Mouse (Mus musculus): ENCODE data around the gene Srcap. TPM values are rescaled to one million over a fixed set of nuclear protein-coding genes. Genes with fewer than 3 reads are reported as not detected.
A peak's percentile ranks its signal among the peaks of the same experiment; 100 is the strongest.
"Not testable (repeated sequence)": the region's sequence is repeated elsewhere in the genome, so short reads cannot be mapped to it uniquely, and the experiment has no call there.

The Srcap gene
- polyA plus RNA-seq, 1 experiment from 2014 or later: 37.9 TPM

GRCm38 (mm10) chr7:127485416-127485815 is 26.4 kb upstream of the Srcap start:
- no peak for ATAC-seq
- 71% methylated on average over 5 of the region's 5 CpGs for WGBS
- H3K27ac ChIP-seq (ENCODE audit: low read depth, low read length): no peak overlapping the region
- H3K27me3 ChIP-seq (replicated peaks; ENCODE audit: control insufficient read depth, insufficient read depth, low read length): no peaks in the 10 kb centered on the region
- H3K36me3 ChIP-seq (ENCODE audit: control insufficient read depth, insufficient read depth, low read length): peaks cover 56% of the 10 kb centered on the region
- H3K9me3 ChIP-seq (ENCODE audit: control insufficient read depth, low read length): no peaks in the 10 kb centered on the region
- H3K4me1 ChIP-seq (ENCODE audit: control insufficient read depth, insufficient read depth, low read depth, low read length): peaks cover 6% of the 10 kb centered on the region
- H3K9ac ChIP-seq (ENCODE audit: low read depth, low read length): no peak overlapping the region
- H3K4me3 ChIP-seq (ENCODE audit: low read length): no peak overlapping the region
- H3K4me2 ChIP-seq (ENCODE audit: low read length): no peak overlapping the region

- H3K9ac ChIP-seq (ENCODE audit: low read depth, low read length); H3K27me3 ChIP-seq (replicated peaks; ENCODE audit: control insufficient read depth, insufficient read depth, low read length); H3K4me3 ChIP-seq (ENCODE audit: low read length); H3K9me3 ChIP-seq (ENCODE audit: control insufficient read depth, low read length); ATAC-seq; H3K4me2 ChIP-seq (ENCODE audit: low read length); H3K4me1 ChIP-seq (ENCODE audit: control insufficient read depth, insufficient read depth, low read depth, low read length); H3K27ac ChIP-seq (ENCODE audit: low read depth, low read length): not testable (repeated sequence)
- WGBS: 90% methylated on average over 4 of the region's 5 CpGs
- peaks cover 49% of the 10 kb centered on the region for H3K36me3 ChIP-seq (ENCODE audit: control insufficient read depth, insufficient read depth, low read length)
Measured at GRCm38 (mm10) chr7:127488364-127488763, 23.4 kb upstream of the Srcap start.

GRCm38 (mm10) chr7:127489982-127490381 is 21.8 kb upstream of the Srcap start:
- no peak overlapping the region for H3K4me2 ChIP-seq (ENCODE audit: low read length)
- WGBS: 98% methylated on average over 7 of the region's 7 CpGs
- H3K27me3 ChIP-seq (replicated peaks; ENCODE audit: control insufficient read depth, insufficient read depth, low read length): no peaks in the 10 kb centered on the region
- no peak for ATAC-seq
- H3K36me3 ChIP-seq (ENCODE audit: control insufficient read depth, insufficient read depth, low read length): peaks cover 38% of the 10 kb centered on the region
- no peak overlapping the region for H3K4me3 ChIP-seq (ENCODE audit: low read length)
- H3K9ac ChIP-seq (ENCODE audit: low read depth, low read length): no peak overlapping the region
- H3K27ac ChIP-seq (ENCODE audit: low read depth, low read length): no peak overlapping the region
- H3K4me1 ChIP-seq (ENCODE audit: control insufficient read depth, insufficient read depth, low read depth, low read length): no peaks in the 10 kb centered on the region
- no peaks in the 10 kb centered on the region for H3K9me3 ChIP-seq (ENCODE audit: control insufficient read depth, low read length)

GRCm38 (mm10) chr7:127491846-127492245 is 19.9 kb upstream of the Srcap start:
- H3K27me3 ChIP-seq (replicated peaks; ENCODE audit: control insufficient read depth, insufficient read depth, low read length): no peaks in the 10 kb centered on the region
- no peak overlapping the region for H3K4me2 ChIP-seq (ENCODE audit: low read length)
- no peak overlapping the region for H3K9ac ChIP-seq (ENCODE audit: low read depth, low read length)
- H3K36me3 ChIP-seq (ENCODE audit: control insufficient read depth, insufficient read depth, low read length): peaks cover 28% of the 10 kb centered on the region
- WGBS: 97% methylated on average over 3 of the region's 3 CpGs
- no peak overlapping the region for H3K27ac ChIP-seq (ENCODE audit: low read depth, low read length)
- H3K4me1 ChIP-seq (ENCODE audit: control insufficient read depth, insufficient read depth, low read depth, low read length): no peaks in the 10 kb centered on the region
- no peak for ATAC-seq
- H3K9me3 ChIP-seq (ENCODE audit: control insufficient read depth, low read length): no peaks in the 10 kb centered on the region
- no peak overlapping the region for H3K4me3 ChIP-seq (ENCODE audit: low read length)

GRCm38 (mm10) chr7:127494648-127495047 is 17.1 kb upstream of the Srcap start:
- no peak overlapping the region for H3K27ac ChIP-seq (ENCODE audit: low read depth, low read length)
- H3K9ac ChIP-seq (ENCODE audit: low read depth, low read length): no peak overlapping the region
- H3K4me3 ChIP-seq (ENCODE audit: low read length): no peak overlapping the region
- no peaks in the 10 kb centered on the region for H3K4me1 ChIP-seq (ENCODE audit: control insufficient read depth, insufficient read depth, low read depth, low read length)
- no peak for ATAC-seq
- no peaks in the 10 kb centered on the region for H3K9me3 ChIP-seq (ENCODE audit: control insufficient read depth, low read length)
- peaks cover 11% of the 10 kb centered on the region for H3K36me3 ChIP-seq (ENCODE audit: control insufficient read depth, insufficient read depth, low read length)
- no peaks in the 10 kb centered on the region for H3K27me3 ChIP-seq (replicated peaks; ENCODE audit: control insufficient read depth, insufficient read depth, low read length)
- no peak overlapping the region for H3K4me2 ChIP-seq (ENCODE audit: low read length)

GRCm38 (mm10) chr7:127497382-127497781 is 14.4 kb upstream of the Srcap start:
- 89% methylated on average over 2 of the region's 2 CpGs for WGBS
- Histone ChIP-seq H3K4me2 (ENCODE audit: low read length) (no peak overlapping the region), H3K27me3 (replicated peaks; ENCODE audit: control insufficient read depth, insufficient read depth, low read length) (no peaks in the 10 kb centered on the region), H3K27ac (ENCODE audit: low read depth, low read length) (no peak overlapping the region), H3K9me3 (ENCODE audit: control insufficient read depth, low read length) (no peaks in the 10 kb centered on the region), H3K36me3 (ENCODE audit: control insufficient read depth, insufficient read depth, low read length) (no peaks in the 10 kb centered on the region), H3K4me1 (ENCODE audit: control insufficient read depth, insufficient read depth, low read depth, low read length) (no peaks in the 10 kb centered on the region), H3K4me3 (ENCODE audit: low read length) (no peak overlapping the region), H3K9ac (ENCODE audit: low read depth, low read length) (no peak overlapping the region)
- no peak for ATAC-seq

GRCm38 (mm10) chr7:127498407-127498806 is 13.4 kb upstream of the Srcap start:
- no peaks in the 10 kb centered on the region for H3K9me3 ChIP-seq (ENCODE audit: control insufficient read depth, low read length)
- H3K27me3 ChIP-seq (replicated peaks; ENCODE audit: control insufficient read depth, insufficient read depth, low read length): no peaks in the 10 kb centered on the region
- no peak overlapping the region for H3K4me2 ChIP-seq (ENCODE audit: low read length)
- H3K4me3 ChIP-seq (ENCODE audit: low read length): no peak overlapping the region
- ATAC-seq: no peak
- H3K27ac ChIP-seq (ENCODE audit: low read depth, low read length): no peak overlapping the region
- H3K36me3 ChIP-seq (ENCODE audit: control insufficient read depth, insufficient read depth, low read length): no peaks in the 10 kb centered on the region
- no peaks in the 10 kb centered on the region for H3K4me1 ChIP-seq (ENCODE audit: control insufficient read depth, insufficient read depth, low read depth, low read length)
- WGBS: 36% methylated on average over 3 of the region's 3 CpGs
- no peak overlapping the region for H3K9ac ChIP-seq (ENCODE audit: low read depth, low read length)

- ATAC-seq: no peak
- Histone ChIP-seq H3K4me1 (ENCODE audit: control insufficient read depth, insufficient read depth, low read depth, low read length) (peaks cover 9% of the 10 kb centered on the region), H3K4me3 (ENCODE audit: low read length) (no peak overlapping the region), H3K27ac (ENCODE audit: low read depth, low read length) (no peak overlapping the region), H3K9me3 (ENCODE audit: control insufficient read depth, low read length) (no peaks in the 10 kb centered on the region), H3K36me3 (ENCODE audit: control insufficient read depth, insufficient read depth, low read length) (no peaks in the 10 kb centered on the region), H3K9ac (ENCODE audit: low read depth, low read length) (no peak overlapping the region), H3K27me3 (replicated peaks; ENCODE audit: control insufficient read depth, insufficient read depth, low read length) (no peaks in the 10 kb centered on the region), H3K4me2 (ENCODE audit: low read length) (no peak overlapping the region)
- WGBS: 99% methylated on average over 3 of the region's 3 CpGs
Measured at GRCm38 (mm10) chr7:127508291-127508690, 3.5 kb upstream of the Srcap start.

GRCm38 (mm10) chr7:127509830-127510229 is 2.0 kb upstream of the Srcap start:
- not testable (repeated sequence) for H3K4me2 ChIP-seq (ENCODE audit: low read length); H3K27me3 ChIP-seq (replicated peaks; ENCODE audit: control insufficient read depth, insufficient read depth, low read length); H3K4me3 ChIP-seq (ENCODE audit: low read length); H3K36me3 ChIP-seq (ENCODE audit: control insufficient read depth, insufficient read depth, low read length); H3K9me3 ChIP-seq (ENCODE audit: control insufficient read depth, low read length); ATAC-seq; H3K27ac ChIP-seq (ENCODE audit: low read depth, low read length); H3K9ac ChIP-seq (ENCODE audit: low read depth, low read length)
- WGBS: 93% methylated on average over 3 of the region's 4 CpGs
- peaks cover 18% of the 10 kb centered on the region for H3K4me1 ChIP-seq (ENCODE audit: control insufficient read depth, insufficient read depth, low read depth, low read length)

GRCm38 (mm10) chr7:127511241-127511640 is 542 bp upstream of the Srcap start:
- Histone ChIP-seq H3K9me3 (ENCODE audit: control insufficient read depth, low read length) (no peaks in the 10 kb centered on the region), H3K4me3 (ENCODE audit: low read length) (peak overlapping the region; percentile 64), H3K27me3 (replicated peaks; ENCODE audit: control insufficient read depth, insufficient read depth, low read length) (no peaks in the 10 kb centered on the region), H3K9ac (ENCODE audit: low read depth, low read length) (no peak overlapping the region), H3K36me3 (ENCODE audit: control insufficient read depth, insufficient read depth, low read length) (peaks cover 2% of the 10 kb centered on the region), H3K4me2 (ENCODE audit: low read length) (peak overlapping the region; percentile 51), H3K27ac (ENCODE audit: low read depth, low read length) (peak overlapping the region; percentile 100; the same call in 1 of the 2 replicates), H3K4me1 (ENCODE audit: control insufficient read depth, insufficient read depth, low read depth, low read length) (peaks cover 18% of the 10 kb centered on the region)
- ATAC-seq: no peak
- 35% methylated on average over 8 of the region's 8 CpGs for WGBS

Data from hindbrain, embryonic 16.5 days (tissue).